Mouse (Mus musculus) hindbrain, embryonic 16.5 days (tissue): ENCODE results near the gene Fbxl19. TPM values are rescaled to one million over a fixed set of nuclear protein-coding genes. Genes with fewer than 3 reads are reported as not detected.

Experiments
- ATAC-seq: fragments of 200-750 bp; cut with Nextera tagmentation; 2 replicates; pipeline ENCODE4 v1.8.0; 2017; ENCODE audit warnings: moderate TSS enrichment, moderate library complexity
- H3K27ac ChIP-seq: fragments of 300-500 bp; sonication (generic); 2 replicates; pipeline ENCODE4 v1.5.1; 2014; ENCODE audit warnings: low read depth, mild to moderate bottlenecking, control low read depth, low read length, moderate library complexity
- H3K27me3 ChIP-seq: fragments of 300-500 bp; sonication (generic); replicated peaks from 2 replicates; pipeline ENCODE4 v1.6.1; 2014; ENCODE audit warnings: low read length; ENCODE audit not compliant: control insufficient read depth, insufficient read depth
- H3K36me3 ChIP-seq: fragments of 300-500 bp; sonication (generic); 2 replicates; pipeline ENCODE4 v1.6.1; 2014; ENCODE audit warnings: mild to moderate bottlenecking, low read length, moderate library complexity, mixed read lengths; ENCODE audit not compliant: control insufficient read depth, insufficient read depth
- H3K4me1 ChIP-seq: fragments of 300-500 bp; sonication (generic); 2 replicates; pipeline ENCODE4 v1.6.1; 2014; ENCODE audit warnings: low read depth, low read length; ENCODE audit not compliant: control insufficient read depth, insufficient read depth
- H3K4me2 ChIP-seq: fragments of 300-500 bp; sonication (generic); 2 replicates; pipeline ENCODE4 v1.6.1; 2014; ENCODE audit warnings: mild to moderate bottlenecking, low read length, control low read depth, moderate library complexity
- H3K4me3 ChIP-seq: fragments of 300-500 bp; sonication (generic); 2 replicates; pipeline ENCODE4 v1.5.1; 2014; ENCODE audit warnings: mild to moderate bottlenecking, low read length, control low read depth, moderate library complexity
- H3K9ac ChIP-seq: fragments of 300-500 bp; sonication (generic); 2 replicates; pipeline ENCODE4 v1.6.1; 2014; ENCODE audit warnings: low read depth, mild to moderate bottlenecking, control low read depth, low read length, moderate library complexity
- H3K9me3 ChIP-seq: fragments of 300-500 bp; sonication (generic); 2 replicates; pipeline ENCODE4 v1.6.1; 2014; ENCODE audit warnings: mild to moderate bottlenecking, low read length, moderate library complexity; ENCODE audit not compliant: control insufficient read depth
- WGBS: fragments of 180-500 bp; shearing (Covaris S2); extraction: QIAGEN DNeasy Blood & Tissue Kit; methylation state at CpG from one replicate; pipeline ENCODE4 v1.1.7; 2014; 5-methylcytosine and 5-hydroxymethylcytosine counted together
- polyA plus RNA-seq: library from polyadenylated mRNA; unstranded; fragments of >200 nt; fragmentation: Nextera tagmentation; extraction: Ambion mirVana; gene quantifications from 2 replicates; pipeline ENCODE4 v1.2.1, GENCODE M21; 2015

Gene Fbxl19
- polyA plus RNA-seq, 1 experiment from 2014 or later, result 6.8 TPM

- peak; percentile 51 for ATAC-seq
Observed at GRCm38 (mm10) chr7:127777474-127778266, 33.3 kb downstream of the Fbxl19 start.

DNA sequence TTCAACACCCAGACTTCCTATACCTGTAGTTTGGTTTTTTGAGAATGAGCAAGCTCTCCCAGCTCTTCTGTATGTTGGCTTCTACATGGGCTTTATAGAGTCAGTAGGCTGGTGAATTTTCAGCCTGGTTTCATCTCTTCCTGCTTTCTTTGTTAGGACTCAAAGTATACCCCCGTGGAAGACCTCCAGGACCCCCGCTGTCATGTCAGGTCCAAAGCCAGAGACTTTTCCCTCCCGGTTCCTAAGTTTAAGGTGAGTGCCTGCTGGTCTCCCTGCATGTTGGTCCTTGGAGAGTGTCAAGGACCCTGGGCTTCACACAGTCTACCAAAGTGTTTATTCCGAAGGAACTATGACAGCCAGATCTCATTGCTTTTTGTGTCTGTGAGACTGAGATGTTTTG lies 34.0 kb downstream of the Fbxl19 start:
- H3K36me3 ChIP-seq, result peaks cover 20% of the 10 kb centered on the region
- 83% methylated on average over 4 of the region's 4 CpGs for WGBS
- H3K9ac ChIP-seq, result peak overlapping the region; percentile 92
- peak overlapping the region; percentile 83 for H3K4me3 ChIP-seq
- H3K27ac ChIP-seq, result no peak overlapping the region
- H3K4me2 ChIP-seq, result peak overlapping the region; percentile 76
- peaks cover 13% of the 10 kb centered on the region for H3K4me1 ChIP-seq
- ATAC-seq, result no peak
- no peaks in the 10 kb centered on the region for H3K27me3 ChIP-seq
- H3K9me3 ChIP-seq, result no peaks in the 10 kb centered on the region

More at GRCm38 (mm10) chr7:127777474-127778266, 33.3 kb downstream of the Fbxl19 start:
- 4% methylated on average over 40 of the region's 66 CpGs for WGBS
- no peaks in the 10 kb centered on the region for H3K9me3 ChIP-seq
- H3K9ac ChIP-seq, result peak overlapping the region; percentile 92
- peak overlapping the region; percentile 76 for H3K4me2 ChIP-seq
- H3K4me3 ChIP-seq, result peak overlapping the region; percentile 83
- H3K36me3 ChIP-seq, result peaks cover 20% of the 10 kb centered on the region
- H3K27ac ChIP-seq, result peak overlapping the region; percentile 95
- H3K27me3 ChIP-seq, result no peaks in the 10 kb centered on the region
- peaks cover 13% of the 10 kb centered on the region for H3K4me1 ChIP-seq

DNA sequence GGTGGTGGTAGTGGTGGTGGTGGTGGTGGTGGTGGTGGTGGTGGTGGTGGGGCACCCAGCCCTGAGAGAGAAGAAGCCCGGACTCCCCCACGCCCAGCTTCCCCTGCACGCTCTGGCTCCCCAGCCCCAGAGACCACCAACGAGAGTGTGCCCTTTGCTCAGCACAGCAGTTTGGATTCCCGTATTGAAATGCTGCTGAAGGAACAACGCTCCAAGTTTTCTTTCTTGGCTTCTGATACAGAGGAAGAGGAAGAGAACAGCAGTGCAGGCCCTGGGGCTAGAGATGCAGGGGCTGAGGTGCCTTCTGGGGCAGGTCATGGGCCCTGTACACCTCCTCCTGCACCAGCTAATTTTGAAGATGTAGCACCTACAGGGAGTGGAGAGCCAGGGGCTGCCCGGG lies 41.0 kb downstream of the Fbxl19 start, which contains the start of gene Gm49388:
Gene Gm49388, plus strand, starts transcription at position 301 of the 400 bp plus-strand sequence.
- Histone ChIP-seq H3K4me3 (no peak within 1 kb of the TSS), H3K27me3 (no peaks in the 10 kb centered on the region), H3K36me3 (peaks cover 65% of the 10 kb centered on the region), H3K9ac (no peak within 1 kb of the TSS), H3K4me2 (no peak within 1 kb of the TSS), H3K27ac (no peak within 1 kb of the TSS), H3K9me3 (no peaks in the 10 kb centered on the region), H3K4me1 (no peaks in the 10 kb centered on the region)
- 89% methylated on average over 6 of the region's 7 CpGs for WGBS
- no peak for ATAC-seq

GRCm38 (mm10) chr7:127797076-127797845 lies 52.9 kb downstream of the Fbxl19 start:
- H3K4me2 ChIP-seq, result no peak overlapping the region
- H3K4me3 ChIP-seq, result no peak overlapping the region
- H3K27me3 ChIP-seq, result no peaks in the 10 kb centered on the region
- no peak overlapping the region for H3K9ac ChIP-seq
- no peak for ATAC-seq
- no peaks in the 10 kb centered on the region for H3K9me3 ChIP-seq
- H3K36me3 ChIP-seq, result peaks cover 52% of the 10 kb centered on the region
- WGBS, result 95% methylated on average over 23 of the region's 23 CpGs
- H3K4me1 ChIP-seq, result peaks cover 6% of the 10 kb centered on the region; the same call in 1 of the 2 replicates
- no peak overlapping the region for H3K27ac ChIP-seq

DNA sequence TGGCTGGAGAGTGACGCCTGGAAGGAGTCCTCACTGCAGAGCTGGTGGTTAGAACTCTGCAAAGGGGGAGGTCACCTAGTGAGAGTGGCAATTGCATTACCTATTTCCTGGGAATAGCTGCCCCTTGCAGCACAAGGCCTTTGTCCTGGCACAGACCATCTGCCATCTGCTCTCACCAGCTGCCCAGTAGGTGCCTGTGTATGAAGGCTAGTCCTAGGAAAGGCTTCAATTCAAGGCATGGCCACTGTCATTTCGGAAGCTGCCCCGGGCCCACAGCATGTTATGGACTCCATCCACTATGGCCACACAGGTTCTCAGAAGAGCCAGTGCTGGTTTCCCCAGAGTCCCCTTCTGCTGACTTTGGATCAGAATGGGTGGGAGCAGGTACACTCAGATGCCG lies 54.2 kb downstream of the Fbxl19 start:
- WGBS, result 85% methylated on average over 4 of the region's 4 CpGs
- Histone ChIP-seq H3K27ac (no peak overlapping the region), H3K4me2 (no peak overlapping the region), H3K9ac (no peak overlapping the region), H3K9me3 (no peaks in the 10 kb centered on the region), H3K4me3 (no peak overlapping the region), H3K27me3 (no peaks in the 10 kb centered on the region), H3K4me1 (peaks cover 6% of the 10 kb centered on the region; the same call in 1 of the 2 replicates), H3K36me3 (peaks cover 46% of the 10 kb centered on the region)
- no peak for ATAC-seq

GRCm38 (mm10) chr7:127799211-127799610 lies 54.9 kb downstream of the Fbxl19 start:
- no peak for ATAC-seq
- H3K4me2 ChIP-seq, result no peak overlapping the region
- H3K27me3 ChIP-seq, result no peaks in the 10 kb centered on the region
- H3K9ac ChIP-seq, result no peak overlapping the region
- H3K4me3 ChIP-seq, result no peak overlapping the region
- H3K36me3 ChIP-seq, result peaks cover 44% of the 10 kb centered on the region
- H3K9me3 ChIP-seq, result no peaks in the 10 kb centered on the region
- 90% methylated on average over 12 of the region's 13 CpGs for WGBS
- H3K4me1 ChIP-seq, result peaks cover 6% of the 10 kb centered on the region; the same call in 1 of the 2 replicates
- no peak overlapping the region for H3K27ac ChIP-seq

DNA sequence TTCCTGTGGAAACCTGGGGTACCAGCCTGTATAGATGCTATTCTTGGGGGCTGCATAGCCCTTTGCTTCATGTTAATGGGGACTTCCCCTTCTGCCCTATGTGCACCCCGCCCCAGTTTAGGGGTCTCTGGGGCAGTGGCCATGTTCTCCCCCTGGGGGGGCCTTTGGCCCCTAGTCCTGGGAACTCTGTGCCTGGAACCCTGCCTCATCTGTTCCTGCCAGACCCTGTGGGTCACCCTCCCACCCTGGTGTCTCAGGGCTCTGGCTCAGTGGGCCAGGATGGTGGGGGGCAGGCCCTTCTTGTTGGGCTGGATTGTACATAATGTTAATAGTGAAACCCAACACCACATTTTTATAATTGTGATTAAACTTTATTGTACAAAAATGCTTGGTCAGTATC lies 55.4 kb downstream of the Fbxl19 start:
- H3K4me3 ChIP-seq, result no peak overlapping the region
- no peak overlapping the region for H3K4me2 ChIP-seq
- no peaks in the 10 kb centered on the region for H3K27me3 ChIP-seq
- H3K36me3 ChIP-seq, result peaks cover 47% of the 10 kb centered on the region
- ATAC-seq, result no peak
- H3K4me1 ChIP-seq, result peaks cover 6% of the 10 kb centered on the region; the same call in 1 of the 2 replicates
- no peaks in the 10 kb centered on the region for H3K9me3 ChIP-seq
- H3K9ac ChIP-seq, result no peak overlapping the region
- WGBS, result 88% methylated on average over 1 of the region's 1 CpGs
- H3K27ac ChIP-seq, result peak overlapping the region; percentile 23; the same call in 1 of the 2 replicates

GRCm38 (mm10) chr7:127800435-127801009 lies 56.2 kb downstream of the Fbxl19 start, which contains the start of gene Hsd3b7:
TSS of gene Hsd3b7 (plus strand) at chr7:127800604.
- peaks cover 6% of the 10 kb centered on the region; the same call in 1 of the 2 replicates for H3K4me1 ChIP-seq
- H3K9me3 ChIP-seq, result no peaks in the 10 kb centered on the region
- no peak within 1 kb of the TSS for H3K4me3 ChIP-seq
- H3K36me3 ChIP-seq, result peaks cover 43% of the 10 kb centered on the region
- peak within 1 kb of the TSS; percentile 24 for H3K4me2 ChIP-seq
- ATAC-seq, result peak; percentile 79
- H3K9ac ChIP-seq, result 0 out of 2 replicates have a peak within 1 kb of the TSS, but pooled peaks have one; percentile 27
- H3K27ac ChIP-seq, result peak within 1 kb of the TSS; percentile 23; the same call in 1 of the 2 replicates
- H3K27me3 ChIP-seq, result no peaks in the 10 kb centered on the region
- WGBS, result 26% methylated on average over 6 of the region's 6 CpGs
